Mouse (Mus musculus) adrenal gland, adult 18-20 months (tissue): ENCODE results near the gene Amph. TPM values are rescaled to one million over a fixed set of nuclear protein-coding genes. Genes with fewer than 3 reads are reported as not detected.
A peak's percentile ranks its signal among the peaks of the same experiment; 100 is the strongest.
"Not testable (repeated sequence)": the region's sequence is repeated elsewhere in the genome, so short reads cannot be mapped to it uniquely, and the experiment has no call there.

ENCODE experiments used
- DNase-seq, 2 experiments: peaks; one replicate each; pipeline ENCODE4 v3.0.0; 2021 to 2022; ENCODE audit warnings: low spot score in 2 of 2
- total RNA-seq, 2 experiments: library from RNA; stranded (reverse); gene quantifications; 1 replicate in 1 of 2; 2 replicates in 1 of 2; pipeline ENCODE4 v1.2.3; 2021

The Amph gene
- total RNA-seq, 2 experiments from 2014 or later, result 6.0 to 7.7 TPM

DNA sequence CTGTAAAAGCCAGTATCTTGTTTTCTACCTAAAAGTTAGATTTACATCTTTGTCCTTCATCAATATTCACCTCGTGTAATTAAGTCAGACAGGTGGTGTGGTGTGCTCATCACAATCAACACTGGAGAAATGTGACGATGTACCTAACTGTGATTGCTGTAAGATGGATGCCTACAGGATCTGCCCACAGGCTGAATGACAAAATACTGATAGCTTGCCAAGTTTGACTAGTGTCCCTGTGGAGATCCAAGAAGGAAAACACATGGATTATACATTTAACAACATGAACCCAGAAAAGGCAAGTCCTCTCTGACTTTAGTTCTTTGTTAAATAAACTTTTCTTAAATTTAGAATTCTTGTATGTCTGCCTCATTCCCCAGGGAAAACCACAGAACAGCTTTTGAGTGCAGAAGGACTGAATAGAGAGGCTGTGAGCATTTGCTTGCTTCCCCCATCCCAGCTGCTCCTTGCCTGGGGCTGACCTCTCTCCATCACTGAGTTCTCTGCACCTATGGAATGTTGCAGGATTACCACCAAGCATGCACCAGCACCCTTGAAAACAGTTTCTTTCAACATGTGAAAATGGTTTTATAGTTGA, 77.2 kb downstream of the Amph start:
- no peak for DNase-seq

DNA sequence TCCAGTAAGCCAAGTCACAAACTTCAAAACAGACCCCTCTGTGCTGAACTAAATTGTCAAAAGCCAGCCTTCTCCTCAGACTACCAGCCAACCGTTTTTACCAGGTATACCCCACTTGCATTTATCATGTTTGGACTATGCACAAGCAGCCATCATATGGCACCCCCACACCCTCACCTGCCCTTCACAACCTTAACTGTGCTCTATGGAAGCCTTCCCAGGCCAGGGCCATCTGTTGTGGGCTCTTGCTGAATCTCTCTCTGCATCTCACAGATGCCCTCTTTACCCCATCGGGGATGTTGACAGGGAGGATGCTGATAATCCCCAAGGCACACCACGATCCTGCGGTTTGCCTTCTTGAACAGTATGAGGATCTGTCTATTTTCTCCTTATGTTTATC, 77.9 kb downstream of the Amph start:
- DNase-seq, result no peak

DNA sequence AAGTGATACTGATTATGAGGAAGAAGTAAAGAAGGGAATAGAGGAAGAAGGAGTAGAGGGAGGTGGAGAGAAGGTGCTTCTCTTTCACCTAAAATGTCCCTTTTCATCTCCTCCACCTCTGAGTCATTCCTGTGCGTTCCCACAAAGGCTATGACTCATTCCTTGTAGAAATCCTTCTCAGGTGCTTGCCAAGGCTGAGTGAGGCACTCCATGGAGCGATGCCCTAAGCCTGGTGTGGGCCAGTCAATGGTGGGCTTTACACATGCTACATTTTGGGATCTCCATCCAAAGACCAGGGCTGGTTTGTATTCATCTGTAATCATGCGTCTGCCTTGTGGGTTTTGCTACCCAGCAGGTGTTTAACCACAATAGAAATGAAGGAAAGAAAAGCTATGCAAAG, 78.9 kb downstream of the Amph start:
- no peak for DNase-seq

- no peak for DNase-seq
These were observed 79.9 kb downstream of the Amph start for GRCm38 (mm10) chr13:19027766-19028350.

GRCm38 (mm10) chr13:19031916-19032688, 84.1 kb downstream of the Amph start:
- DNase-seq, result no peak

- no peak for DNase-seq
These were observed 104.1 kb downstream of the Amph start for GRCm38 (mm10) chr13:19052090-19052489.

GRCm38 (mm10) chr13:19054504-19054903, 106.5 kb downstream of the Amph start:
- no peak for DNase-seq

DNA sequence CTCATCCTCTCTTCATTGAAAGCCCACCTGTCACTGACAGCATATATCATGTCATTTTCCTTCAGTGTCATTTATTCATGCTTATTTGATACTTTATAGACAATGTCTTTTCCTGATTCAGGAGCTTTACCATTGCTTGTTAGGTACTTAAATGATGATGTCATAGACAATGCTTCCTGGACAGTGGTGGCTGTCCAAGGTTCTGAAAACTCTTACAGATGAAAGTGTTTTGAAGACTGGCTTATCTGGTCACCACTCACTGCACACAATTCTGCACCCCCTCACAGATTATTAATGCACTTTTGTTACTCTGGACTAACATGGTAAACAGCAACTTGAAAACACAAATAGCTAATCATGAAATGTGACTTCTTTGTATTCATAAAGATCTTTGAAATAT, 124.3 kb downstream of the Amph start:
- DNase-seq, result no peak

- no peak for DNase-seq
These were observed 129.4 kb downstream of the Amph start for GRCm38 (mm10) chr13:19077427-19077826.

- no peak for DNase-seq
These were observed 133.9 kb downstream of the Amph start for GRCm38 (mm10) chr13:19081932-19082331.

DNA sequence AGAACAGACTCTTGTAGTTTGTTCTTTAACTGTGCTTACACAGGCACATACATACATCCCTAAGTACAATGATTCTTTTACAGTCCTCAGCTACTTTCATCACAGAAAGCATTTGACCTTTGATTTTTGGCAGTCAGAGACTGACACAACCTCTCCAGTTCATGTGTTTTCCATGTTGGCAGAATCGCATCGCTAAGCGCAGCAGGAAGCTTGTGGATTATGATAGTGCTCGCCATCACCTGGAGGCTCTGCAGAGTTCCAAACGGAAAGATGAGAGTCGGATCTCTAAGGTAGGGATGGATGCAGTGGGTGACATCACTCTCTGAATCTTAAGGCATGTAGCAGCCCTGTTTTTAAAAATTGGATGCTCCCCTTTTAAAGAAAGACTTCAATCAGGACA, 146.6 kb downstream of the Amph start:
- DNase-seq, result no peak

- no peak for DNase-seq
These were observed 149.1 kb downstream of the Amph start for GRCm38 (mm10) chr13:19097117-19097516.

DNA sequence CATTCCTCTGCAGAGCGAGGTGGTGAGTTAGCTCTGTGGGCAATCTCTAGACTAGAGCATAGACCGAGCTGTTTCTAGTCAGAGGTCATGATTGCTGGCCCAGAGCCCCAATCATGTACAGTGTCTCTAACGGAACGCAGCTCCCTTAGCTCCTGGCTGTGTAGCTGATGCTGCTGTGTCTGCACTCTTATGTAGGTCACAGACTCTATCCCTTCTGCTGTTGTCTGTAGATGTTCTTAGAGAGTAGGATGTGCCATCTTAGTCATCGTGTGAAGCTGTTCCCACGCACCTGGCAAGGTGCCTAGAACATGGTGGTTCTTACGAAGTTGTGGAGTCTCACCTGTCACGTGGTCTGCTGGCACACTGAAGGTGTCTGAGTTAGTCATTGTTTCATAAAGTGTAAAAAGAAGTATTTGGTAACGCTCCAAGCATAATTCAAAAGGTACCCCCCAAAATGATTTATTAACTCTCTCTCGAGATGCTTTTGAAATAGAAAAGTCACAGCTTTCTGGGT, 153.9 kb downstream of the Amph start:
- DNase-seq, result no peak

- no peak for DNase-seq
These were observed 158.4 kb downstream of the Amph start for GRCm38 (mm10) chr13:19106418-19106817.

DNA sequence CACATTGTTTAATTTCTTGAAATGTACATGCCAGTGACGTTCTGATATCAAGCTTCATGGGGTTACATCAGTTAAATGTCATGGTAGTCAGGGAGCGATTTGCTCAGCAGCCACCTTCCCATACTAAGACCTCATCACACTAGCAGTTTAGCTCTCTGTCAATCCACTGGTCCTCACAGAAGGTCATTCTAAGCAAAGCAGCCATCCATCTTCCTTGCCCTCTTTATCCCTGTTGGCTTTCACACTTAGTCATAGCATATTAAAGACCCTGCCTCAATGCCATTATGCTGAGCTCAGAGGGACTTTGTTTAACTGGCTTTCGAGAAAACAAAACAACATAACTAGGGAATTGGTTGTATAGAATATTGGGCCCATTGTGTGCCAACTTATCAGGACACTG, 161.3 kb downstream of the Amph start:
- DNase-seq, result no peak

DNA sequence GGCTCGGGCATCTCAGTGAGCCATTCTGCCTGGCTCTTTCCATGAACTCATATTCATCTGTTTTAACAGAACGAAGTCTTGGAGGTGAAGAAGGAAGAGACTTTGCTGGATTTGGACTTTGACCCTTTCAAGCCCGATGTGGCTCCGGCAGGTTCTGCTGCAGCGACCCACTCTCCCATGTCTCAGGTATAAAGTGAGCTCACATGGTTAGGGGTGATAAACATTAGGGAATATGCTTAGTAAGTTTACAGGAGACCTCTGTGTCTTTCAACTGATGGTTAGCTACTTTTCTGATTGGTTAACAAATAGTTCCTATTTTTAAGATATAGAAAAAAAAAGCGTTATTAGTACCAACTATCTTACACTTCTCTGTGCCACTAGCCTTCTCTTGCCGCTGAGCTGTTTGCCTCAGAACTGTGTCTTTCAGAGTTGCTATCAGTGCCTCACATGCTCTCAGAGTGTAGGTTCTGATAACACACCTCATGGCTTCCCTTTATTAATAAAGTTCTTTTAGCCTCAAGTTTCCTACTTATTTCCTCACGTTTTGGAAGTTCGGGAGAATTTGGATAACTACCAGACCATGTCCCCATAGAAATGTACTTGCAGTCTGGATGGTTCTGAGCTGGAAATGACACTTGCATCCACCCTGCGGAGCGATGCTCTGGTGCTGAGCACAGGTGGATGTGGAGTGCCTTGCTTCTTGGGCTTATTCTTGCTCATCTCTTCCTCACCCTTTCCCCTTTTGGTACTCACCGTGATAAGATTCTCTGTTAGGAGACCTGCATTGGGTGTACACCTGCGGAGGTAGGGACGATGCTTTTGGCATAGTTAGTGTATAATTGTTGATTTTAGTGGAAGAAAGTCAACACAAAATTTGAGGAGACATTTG, 165.3 kb downstream of the Amph start:
- no peak for DNase-seq

- not testable (repeated sequence) for DNase-seq
These were observed 166.8 kb downstream of the Amph start for GRCm38 (mm10) chr13:19114761-19115160.

- DNase-seq, result no peak
These were observed 179.0 kb downstream of the Amph start for GRCm38 (mm10) chr13:19126912-19127552.

- DNase-seq, result peak in 1 of 2 experiments; percentile 25
These were observed 185.8 kb downstream of the Amph start for GRCm38 (mm10) chr13:19133833-19134232.

GRCm38 (mm10) chr13:19137212-19137611, 189.2 kb downstream of the Amph start:
- no peak for DNase-seq

DNA sequence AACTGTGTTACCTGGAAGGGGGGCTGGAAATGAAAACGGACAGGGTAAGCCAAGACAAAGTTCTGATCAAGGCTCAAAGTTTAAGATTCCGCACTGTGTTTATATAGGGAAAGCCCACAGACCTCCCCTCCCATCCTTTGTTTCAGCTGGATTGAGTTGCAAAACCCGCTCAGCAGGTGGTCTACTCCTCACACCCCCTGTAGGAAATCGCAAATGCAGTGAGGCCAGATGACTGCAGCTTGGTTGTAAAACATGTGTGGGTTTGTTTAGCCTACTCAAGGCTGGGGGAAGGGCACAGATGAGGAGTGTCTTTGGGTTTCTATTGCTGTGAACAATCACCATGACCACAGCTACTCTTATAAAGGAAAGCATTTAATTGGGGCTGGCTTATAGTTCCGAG, 189.9 kb downstream of the Amph start:
- DNase-seq, result no peak
